8 mouse cellular contexts compared by ENCODE assay signal in the genomic region with DNA sequence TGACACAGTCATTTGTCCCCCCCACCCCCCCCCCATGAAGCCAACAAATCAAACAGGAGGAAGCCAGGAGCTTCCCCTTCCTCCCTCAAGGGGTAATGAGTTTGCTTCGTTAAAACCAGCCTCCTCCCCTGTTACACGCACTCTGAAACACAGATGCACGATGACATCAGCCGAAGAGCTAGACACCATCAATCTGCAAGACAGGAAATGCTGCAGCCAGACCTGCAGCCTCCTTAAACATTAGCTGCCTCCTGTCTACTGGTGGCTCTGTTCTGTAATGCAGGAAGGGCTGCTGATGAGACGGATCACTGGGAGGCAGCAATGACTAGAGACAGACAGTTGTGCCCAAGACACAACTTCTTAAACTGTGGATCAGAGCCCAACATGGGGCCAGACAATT.
DNase-seq lines count a peak whose midpoint lies in the region; ATAC-seq and TF ChIP-seq lines count a peak whose summit lies in the region.
"Had no signal": no experiment of that assay in that cellular context is flagged by ENCODE, and none has a peak within 500 bp of the region (broad histone marks: within the 10 kb centered on the region; RNA-seq: fewer than 3 reads in every experiment).

No protein-coding gene starts in this region.

- H3K9ac ChIP-seq in hindbrain, embryonic 14.5 days = no peak overlapping the region
- H3K9ac ChIP-seq in lung, embryonic 16.5 days (ENCODE audit: low read length) = no peak overlapping the region
- H3K9ac ChIP-seq: embryonic facial prominence, embryonic 15.5 days had no signal

- 0 out of 2 replicates have a peak, but pooled peaks cover 5% of the 10 kb centered on the region for H3K4me1 ChIP-seq in hindbrain, embryonic 14.5 days (replicated peaks; ENCODE audit: control insufficient read depth, insufficient read depth, low read length)
- H3K4me1 ChIP-seq in lung, embryonic 16.5 days (replicated peaks; ENCODE audit: control insufficient read depth, insufficient read depth, low read length) = peaks cover 5% of the 10 kb centered on the region
- no peaks in the 10 kb centered on the region; the same call in 1 of the 2 replicates for H3K4me1 ChIP-seq in thymus, adult 2 months (replicated peaks; ENCODE audit: control insufficient read depth, insufficient read depth, low read length)

- no peak for TF ChIP-seq CTCF in thymus, adult 2 months (IDR thresholded peaks at IDR 0.05; ENCODE audit: borderline replicate concordance, control insufficient read depth, extremely low read depth, insufficient read depth, low read length, poor library complexity)

- H3K9me3 ChIP-seq in hindbrain, embryonic 14.5 days (ENCODE audit: control insufficient read depth, low read length) = no peaks in the 10 kb centered on the region
- no peaks in the 10 kb centered on the region for H3K9me3 ChIP-seq in lung, embryonic 16.5 days (ENCODE audit: control insufficient read depth, low read length)
- H3K9me3 ChIP-seq: embryonic facial prominence, embryonic 15.5 days had no signal

- ATAC-seq in hindbrain, embryonic 14.5 days (ENCODE audit: low FRiP score) = peak; percentile 27; the same call in 1 of the 2 replicates
- peak; percentile 87 for ATAC-seq in lung, embryonic 16.5 days (ENCODE audit: low read depth)

- peak; percentile 9 for DNase-seq in A20 (ENCODE audit: low read depth, low spot score)
- peak; percentile 84 for DNase-seq in CD4-positive, CD25-positive, alpha-beta regulatory T cell, adult 2 months (ENCODE audit: low read depth, low spot score)
- no peak for DNase-seq in hindbrain, embryonic 14.5 days (ENCODE audit: low spot score)
- DNase-seq in thymus, adult 2 months = peak; percentile 27
- no peak for DNase-seq in right cerebral cortex, postnatal 36 days (ENCODE audit: low spot score in 2 of 2)
- no peak for DNase-seq in right cerebral cortex, postnatal 14 days

- H3K36me3 ChIP-seq in hindbrain, embryonic 14.5 days (replicated peaks; ENCODE audit: control insufficient read depth, insufficient read depth) = no peaks in the 10 kb centered on the region
- no peaks in the 10 kb centered on the region for H3K36me3 ChIP-seq in lung, embryonic 16.5 days (ENCODE audit: control insufficient read depth, insufficient read depth, low read length)
- H3K36me3 ChIP-seq in thymus, adult 2 months (ENCODE audit: control insufficient read depth, insufficient read depth, low read length) = no peaks in the 10 kb centered on the region

- no peak overlapping the region for H3K4me3 ChIP-seq in hindbrain, embryonic 14.5 days (replicated peaks; ENCODE audit: low read length)
- H3K4me3 ChIP-seq in lung, embryonic 16.5 days (ENCODE audit: low read length) = no peak overlapping the region
- H3K4me3 ChIP-seq in thymus, adult 2 months (ENCODE audit: control insufficient read depth, insufficient read depth, low read length) = no peak overlapping the region
- H3K4me3 ChIP-seq: embryonic facial prominence, embryonic 15.5 days had no signal

- TF ChIP-seq POLR2A in thymus, adult 2 months (IDR thresholded peaks at IDR 0.05; ENCODE audit: control insufficient read depth, extremely low read depth, insufficient read depth, low read length, poor library complexity) = no peak

- no peak overlapping the region for H3K27ac ChIP-seq in hindbrain, embryonic 14.5 days
- no peak overlapping the region; the same call in 1 of the 2 replicates for H3K27ac ChIP-seq in lung, embryonic 16.5 days (ENCODE audit: low read length)
- no peak overlapping the region for H3K27ac ChIP-seq in thymus, adult 2 months (ENCODE audit: control insufficient read depth, insufficient read depth, low read length)
- H3K27ac ChIP-seq: embryonic facial prominence, embryonic 15.5 days had no signal

- H3K27me3 ChIP-seq in hindbrain, embryonic 14.5 days (ENCODE audit: control insufficient read depth, insufficient read depth, low read length) = no peaks in the 10 kb centered on the region
- no peaks in the 10 kb centered on the region for H3K27me3 ChIP-seq in lung, embryonic 16.5 days (ENCODE audit: control insufficient read depth, insufficient read depth, low read depth, low read length)
- H3K27me3 ChIP-seq in thymus, adult 2 months (ENCODE audit: control insufficient read depth, insufficient read depth, low read length) = no peaks in the 10 kb centered on the region
- H3K27me3 ChIP-seq: embryonic facial prominence, embryonic 15.5 days had no signal

- WGBS in hindbrain, embryonic 14.5 days = 29% methylated on average over 5 of the region's 5 CpGs
- WGBS in lung, embryonic 16.5 days = 33% methylated on average over 5 of the region's 5 CpGs
- WGBS in thymus, adult 2 months = 3% methylated on average over 5 of the region's 5 CpGs

- H3K4me2 ChIP-seq in hindbrain, embryonic 14.5 days (replicated peaks) = no peak overlapping the region
- no peak overlapping the region for H3K4me2 ChIP-seq in lung, embryonic 16.5 days (ENCODE audit: low read depth, low read length)
- H3K4me2 ChIP-seq: embryonic facial prominence, embryonic 15.5 days had no signal

Comparison
In these comparisons a context has a peak if more than half of its experiments do, and no peak if none do; other contexts are left out.
1. DNase-seq: peak in A20 (single experiment), CD4-positive, CD25-positive, alpha-beta regulatory T cell, adult 2 months (single experiment) and thymus, adult 2 months (single experiment); none in hindbrain, embryonic 14.5 days (single experiment), right cerebral cortex, postnatal 36 days (0 of 2) and right cerebral cortex, postnatal 14 days (single experiment).